Mouse (Mus musculus) embryonic facial prominence, embryonic 10.5 days (tissue): ENCODE measurements around the gene Trim32. TPM values are rescaled to one million over a fixed set of nuclear protein-coding genes. Genes with fewer than 3 reads are reported as not detected.

ENCODE experiments used
- DNase-seq: peaks from one replicate; pipeline ENCODE4 v3.0.0-alpha.2; 2017; ENCODE audit warnings: low spot score
- H3K27ac ChIP-seq: fragments of 300-500 bp; sonication (generic); replicated peaks from 2 replicates; pipeline ENCODE4 v1.5.1; 2016; ENCODE audit warnings: mild to moderate bottlenecking
- H3K27me3 ChIP-seq: fragments of 300-500 bp; sonication (generic); replicated peaks from 2 replicates; pipeline ENCODE4 v1.6.1; 2016; ENCODE audit warnings: low read depth, mild to moderate bottlenecking; ENCODE audit not compliant: poor library complexity, severe bottlenecking
- H3K36me3 ChIP-seq: fragments of 300-500 bp; sonication (generic); replicated peaks from 2 replicates; pipeline ENCODE4 v1.6.1; 2016; ENCODE audit warnings: mild to moderate bottlenecking, moderate library complexity
- H3K4me1 ChIP-seq: fragments of 300-500 bp; sonication (generic); 2 replicates; pipeline ENCODE4 v1.6.1; 2016
- H3K4me3 ChIP-seq: fragments of 300-500 bp; sonication (generic); 2 replicates; pipeline ENCODE4 v1.5.1; 2016; ENCODE audit warnings: mild to moderate bottlenecking, moderate library complexity
- H3K9me3 ChIP-seq: fragments of 300-500 bp; sonication (generic); 2 replicates; pipeline ENCODE4 v1.6.1; 2016; ENCODE audit warnings: mild to moderate bottlenecking
- WGBS: fragments of 180-500 bp; shearing (Covaris S2); methylation state at CpG from one replicate; pipeline ENCODE4 v1.1.7; 2016; 5-methylcytosine and 5-hydroxymethylcytosine counted together
- polyA plus RNA-seq: library from polyadenylated mRNA; unstranded; fragments of >200 nt; fragmentation: Nextera tagmentation; extraction: Ambion mirVana; gene quantifications from 2 replicates; pipeline ENCODE4 v1.2.1, GENCODE M21; 2016

The Trim32 gene
- polyA plus RNA-seq: 71.1 and 71.3 TPM in 2 replicates

DNA sequence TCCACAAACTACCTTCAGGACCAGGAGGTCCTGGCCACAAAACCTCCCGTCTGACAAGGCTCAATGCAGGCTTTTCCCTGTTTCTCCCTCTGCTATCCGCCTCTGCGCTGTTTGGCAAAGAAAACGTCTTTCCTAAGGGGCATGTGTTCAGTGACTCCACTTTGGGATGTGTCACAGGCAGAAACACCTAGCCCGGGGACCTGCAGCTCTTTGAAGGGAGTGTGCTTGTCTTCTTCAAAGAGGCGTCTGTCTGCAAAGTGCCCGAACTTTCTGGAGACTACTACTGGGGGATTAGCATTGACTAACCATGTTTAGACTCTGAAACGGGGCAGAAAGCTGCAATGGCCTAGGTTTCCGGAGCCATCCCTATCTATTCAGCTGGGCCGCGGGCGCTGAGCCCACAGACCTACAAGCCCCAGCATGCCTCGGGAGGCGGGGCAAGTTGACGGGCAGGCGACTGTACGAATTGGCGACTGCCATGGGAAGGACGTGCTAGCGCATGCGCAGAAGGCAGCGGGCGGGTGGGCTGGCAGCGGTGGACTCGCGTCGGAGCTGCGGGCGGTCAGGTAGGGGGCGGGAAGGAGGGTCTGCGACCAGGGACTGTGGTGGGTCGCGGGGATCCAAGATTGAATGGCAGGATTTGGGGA lies at the start of gene Trim32:
TSS of gene Trim32 (plus strand) at position 483 of the 647 bp plus-strand sequence.
- H3K27me3 ChIP-seq: no peaks in the 10 kb centered on the region
- peaks cover 10% of the 10 kb centered on the region for H3K36me3 ChIP-seq
- 3% methylated on average over 33 of the region's 33 CpGs for WGBS
- peak; percentile 98 for DNase-seq
- H3K4me1 ChIP-seq: peaks cover 17% of the 10 kb centered on the region
- peak within 1 kb of the TSS; percentile 92 for H3K27ac ChIP-seq
- peak within 1 kb of the TSS; percentile 81 for H3K4me3 ChIP-seq
- H3K9me3 ChIP-seq: no peaks in the 10 kb centered on the region

DNA sequence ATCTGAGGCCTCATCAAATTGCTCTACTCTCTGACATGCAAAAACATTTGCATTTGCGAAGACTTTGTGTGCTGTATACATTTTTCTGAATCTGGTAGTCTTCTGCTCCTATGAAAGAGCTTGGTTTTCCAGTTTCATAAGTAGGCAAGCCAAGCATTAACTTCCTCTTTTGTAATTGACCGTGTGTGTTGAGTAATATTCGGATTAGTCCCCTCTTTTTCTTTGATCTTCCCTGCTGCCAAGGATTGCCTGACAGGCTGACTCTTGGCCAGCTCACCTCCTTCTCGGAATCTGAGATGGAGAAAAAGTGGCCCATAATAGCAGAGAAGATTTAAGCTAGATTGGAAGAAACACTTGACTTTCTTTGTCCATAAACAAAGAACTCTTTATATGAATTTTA lies 39.3 kb upstream of the Trim32 start:
- Histone ChIP-seq H3K27ac (no peak overlapping the region), H3K9me3 (no peaks in the 10 kb centered on the region), H3K4me3 (no peak overlapping the region), H3K36me3 (no peaks in the 10 kb centered on the region), H3K4me1 (no peaks in the 10 kb centered on the region), H3K27me3 (no peaks in the 10 kb centered on the region)
- no peak for DNase-seq
- 78% methylated on average over 4 of the region's 4 CpGs for WGBS

DNA sequence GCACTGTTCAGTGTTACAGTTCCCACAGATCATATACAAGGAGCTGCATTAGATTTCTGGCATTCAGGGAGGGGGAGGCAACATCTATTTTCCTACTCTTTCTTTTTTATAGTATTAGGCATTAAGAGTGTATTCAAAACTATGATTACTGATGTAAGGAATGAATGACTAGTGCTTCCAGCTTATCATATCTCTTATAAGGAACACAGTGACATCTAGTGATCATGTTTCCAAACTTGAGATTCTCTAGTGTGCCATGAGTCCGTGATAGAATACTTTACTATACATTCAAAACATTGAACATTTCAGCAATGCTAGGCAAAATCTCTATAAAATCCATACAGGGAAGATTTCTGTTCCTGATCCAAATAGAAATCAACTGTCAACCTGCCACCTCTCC lies 24.5 kb upstream of the Trim32 start:
- Histone ChIP-seq H3K4me3 (no peak overlapping the region), H3K4me1 (0 out of 2 replicates have a peak, but pooled peaks cover 6% of the 10 kb centered on the region), H3K36me3 (no peaks in the 10 kb centered on the region), H3K9me3 (no peaks in the 10 kb centered on the region), H3K27me3 (no peaks in the 10 kb centered on the region), H3K27ac (no peak overlapping the region)
- WGBS: 71% methylated on average over 1 of the region's 1 CpGs
- DNase-seq: no peak

DNA sequence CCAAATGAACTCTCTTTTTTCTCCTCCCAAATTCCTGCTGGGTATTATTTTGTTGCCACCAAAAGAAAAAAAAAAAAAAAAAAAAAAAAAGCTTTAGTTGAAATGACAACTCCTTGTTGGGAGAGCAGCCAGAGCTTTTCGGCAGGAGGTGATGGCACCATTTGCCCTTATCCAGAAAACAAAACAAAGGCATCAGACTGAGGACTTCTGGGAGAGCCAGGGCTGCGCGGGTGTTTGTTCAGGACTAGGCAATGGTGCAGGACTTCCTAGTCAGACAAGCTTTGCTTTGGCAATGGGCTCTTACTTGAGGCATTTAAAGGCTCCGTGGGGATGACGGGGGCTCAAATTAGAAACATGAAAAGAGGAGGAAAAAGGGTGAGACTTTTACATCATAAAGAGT lies 17.8 kb upstream of the Trim32 start:
- no peak overlapping the region for H3K27ac ChIP-seq
- 63% methylated on average over 5 of the region's 5 CpGs for WGBS
- H3K4me3 ChIP-seq: no peak overlapping the region
- no peaks in the 10 kb centered on the region for H3K9me3 ChIP-seq
- 0 out of 2 replicates have a peak, but pooled peaks cover 6% of the 10 kb centered on the region for H3K4me1 ChIP-seq
- H3K36me3 ChIP-seq: no peaks in the 10 kb centered on the region
- H3K27me3 ChIP-seq: 0 out of 2 replicates have a peak, but pooled peaks cover 5% of the 10 kb centered on the region
- no peak for DNase-seq

DNA sequence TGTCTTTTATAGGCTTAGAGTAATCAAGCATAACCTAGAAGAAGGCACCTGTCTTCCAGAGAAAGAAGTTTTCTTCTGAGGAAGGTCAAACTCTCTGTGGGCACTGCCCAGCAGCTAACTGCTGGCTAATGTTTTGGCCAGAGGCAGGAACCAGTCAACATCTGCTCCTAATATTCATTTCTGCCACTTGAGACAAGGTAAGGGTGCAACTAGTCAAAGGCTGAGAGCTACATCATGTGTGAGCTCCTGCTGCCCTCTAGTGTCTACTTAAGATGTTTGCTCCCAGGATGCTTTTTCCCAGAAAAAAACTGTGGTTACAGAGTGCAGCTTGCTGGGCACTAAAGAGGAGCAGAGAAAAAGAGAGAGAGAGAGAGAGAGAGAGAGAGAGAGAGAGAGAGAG lies 15.0 kb upstream of the Trim32 start:
- H3K4me3 ChIP-seq: no peak overlapping the region
- DNase-seq: peak; percentile 53
- no peak overlapping the region for H3K27ac ChIP-seq
- no peaks in the 10 kb centered on the region for H3K4me1 ChIP-seq
- H3K9me3 ChIP-seq: no peaks in the 10 kb centered on the region
- H3K27me3 ChIP-seq: 0 out of 2 replicates have a peak, but pooled peaks cover 5% of the 10 kb centered on the region
- no peaks in the 10 kb centered on the region for H3K36me3 ChIP-seq

DNA sequence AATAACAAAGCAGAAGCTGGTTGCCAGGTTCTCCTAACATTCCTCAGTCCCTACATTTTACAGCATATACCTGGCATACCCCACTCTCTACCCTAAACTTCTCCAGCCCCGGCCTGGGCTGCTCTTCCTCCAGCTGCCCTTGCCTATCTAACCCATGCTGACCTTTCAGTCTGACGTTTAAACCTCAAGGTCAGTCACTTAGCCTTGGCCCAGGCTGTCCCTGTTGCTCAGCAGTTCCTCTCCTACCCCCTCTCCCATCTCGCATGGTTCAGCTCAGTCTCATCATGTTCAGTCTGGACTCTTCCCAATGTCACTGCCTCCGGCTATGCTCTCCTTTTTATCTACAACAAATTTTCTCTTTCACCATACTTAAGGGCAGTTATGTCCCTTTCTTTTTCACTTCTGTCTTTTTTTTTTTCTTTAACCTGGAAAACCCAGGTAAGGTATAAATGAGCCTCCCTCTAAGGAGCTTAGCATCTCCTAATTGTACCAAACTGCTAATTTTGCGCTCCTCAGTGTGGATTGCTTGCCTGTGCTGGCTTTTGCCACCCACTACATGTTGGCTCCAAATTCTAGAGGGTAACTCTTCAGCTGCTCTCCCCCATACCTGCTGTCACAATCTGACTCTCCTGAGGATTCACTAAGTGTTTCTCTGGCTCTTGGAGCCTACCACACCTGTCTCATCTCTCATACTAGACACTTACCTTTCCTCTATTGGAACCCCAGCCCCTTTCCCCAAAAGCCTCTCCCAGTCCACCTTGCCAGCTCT lies 10.0 kb upstream of the Trim32 start:
- Histone ChIP-seq H3K4me1 (no peaks in the 10 kb centered on the region), H3K27me3 (0 out of 2 replicates have a peak, but pooled peaks cover 5% of the 10 kb centered on the region), H3K36me3 (no peaks in the 10 kb centered on the region), H3K9me3 (no peaks in the 10 kb centered on the region), H3K4me3 (no peak overlapping the region), H3K27ac (no peak overlapping the region)
- no peak for DNase-seq
- WGBS: 71% methylated on average over 5 of the region's 5 CpGs

DNA sequence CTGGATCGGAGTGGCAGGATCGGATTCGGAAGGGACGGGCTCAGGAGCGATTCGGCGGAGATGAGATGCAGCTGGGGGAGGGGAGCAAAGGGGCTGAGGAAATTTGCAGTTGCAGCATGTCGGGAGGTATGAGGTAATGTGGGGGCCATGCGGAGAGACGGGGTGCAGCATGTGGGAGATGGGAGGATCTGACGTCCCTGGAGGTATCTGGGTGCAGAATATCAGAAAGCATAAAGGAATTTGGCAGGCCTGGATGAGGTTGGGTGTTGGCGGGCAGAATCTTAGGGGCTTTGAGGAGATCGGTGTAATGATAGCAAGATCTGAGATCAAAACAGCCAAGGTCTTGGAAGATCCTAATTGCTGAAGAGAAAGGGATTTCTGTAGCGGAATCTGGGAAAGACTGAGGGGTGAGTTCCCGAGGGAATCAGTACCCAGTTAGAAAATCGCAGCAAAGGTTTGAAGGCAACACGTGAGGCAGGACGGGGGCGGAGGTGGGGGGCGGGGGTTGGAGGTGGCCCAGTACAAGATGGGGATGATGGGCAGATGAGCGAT lies 441 bp downstream of the Trim32 start:
- DNase-seq: peak; percentile 62
- H3K4me3 ChIP-seq: peak overlapping the region; percentile 81
- H3K9me3 ChIP-seq: no peaks in the 10 kb centered on the region
- peaks cover 17% of the 10 kb centered on the region for H3K4me1 ChIP-seq
- peak overlapping the region; percentile 92 for H3K27ac ChIP-seq
- peaks cover 10% of the 10 kb centered on the region for H3K36me3 ChIP-seq
- WGBS: 1% methylated on average over 21 of the region's 21 CpGs
- no peaks in the 10 kb centered on the region for H3K27me3 ChIP-seq

DNA sequence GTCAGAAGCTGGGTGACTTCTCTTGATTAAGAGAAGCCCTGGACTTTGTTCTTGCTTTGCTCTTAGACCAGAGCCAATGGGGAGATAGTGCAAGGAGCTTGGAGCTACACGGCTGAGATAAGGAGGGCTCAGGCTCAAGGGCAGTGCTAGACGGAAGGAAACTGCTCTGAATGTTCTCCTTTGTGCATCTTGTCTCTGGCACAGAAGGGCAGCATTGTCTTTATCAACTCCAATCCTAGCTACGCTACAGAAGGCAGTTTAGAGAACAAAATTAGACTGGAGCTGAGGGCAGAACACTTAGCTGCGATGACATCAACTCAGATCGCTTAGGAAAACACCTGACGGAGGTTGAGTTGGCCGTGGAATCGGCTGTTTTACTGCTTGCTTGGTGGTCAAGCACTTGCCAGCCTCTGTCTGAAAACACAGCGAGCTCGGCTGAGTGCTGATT lies 2.4 kb downstream of the Trim32 start:
- no peak for DNase-seq
- no peak overlapping the region for H3K4me3 ChIP-seq
- no peaks in the 10 kb centered on the region for H3K9me3 ChIP-seq
- H3K36me3 ChIP-seq: peaks cover 13% of the 10 kb centered on the region
- H3K27ac ChIP-seq: no peak overlapping the region
- 83% methylated on average over 10 of the region's 10 CpGs for WGBS
- no peaks in the 10 kb centered on the region for H3K27me3 ChIP-seq
- H3K4me1 ChIP-seq: peaks cover 17% of the 10 kb centered on the region

DNA sequence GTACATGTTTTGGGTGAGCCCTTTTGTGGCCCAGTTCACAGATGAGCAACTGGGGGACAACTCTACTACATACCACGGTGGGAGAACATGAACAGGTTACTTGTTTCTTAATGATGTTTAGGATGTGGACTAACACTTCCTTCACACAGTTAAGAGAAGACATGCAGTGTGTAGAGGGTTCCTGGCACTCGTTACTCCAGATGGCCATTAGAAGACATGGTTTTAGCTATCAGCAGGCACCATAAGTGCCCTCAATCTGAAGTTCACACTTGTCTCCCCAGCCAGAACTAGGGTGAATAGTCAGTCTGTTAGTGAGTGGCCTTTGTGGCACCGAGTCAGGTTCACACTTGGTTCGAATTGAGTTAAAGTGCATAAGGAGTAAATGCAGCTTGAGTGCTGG lies 3.3 kb downstream of the Trim32 start:
- Histone ChIP-seq H3K4me1 (peaks cover 17% of the 10 kb centered on the region), H3K27ac (no peak overlapping the region), H3K36me3 (peaks cover 22% of the 10 kb centered on the region), H3K4me3 (no peak overlapping the region), H3K9me3 (no peaks in the 10 kb centered on the region), H3K27me3 (no peaks in the 10 kb centered on the region)
- no peak for DNase-seq
- WGBS: 91% methylated on average over 4 of the region's 4 CpGs

DNA sequence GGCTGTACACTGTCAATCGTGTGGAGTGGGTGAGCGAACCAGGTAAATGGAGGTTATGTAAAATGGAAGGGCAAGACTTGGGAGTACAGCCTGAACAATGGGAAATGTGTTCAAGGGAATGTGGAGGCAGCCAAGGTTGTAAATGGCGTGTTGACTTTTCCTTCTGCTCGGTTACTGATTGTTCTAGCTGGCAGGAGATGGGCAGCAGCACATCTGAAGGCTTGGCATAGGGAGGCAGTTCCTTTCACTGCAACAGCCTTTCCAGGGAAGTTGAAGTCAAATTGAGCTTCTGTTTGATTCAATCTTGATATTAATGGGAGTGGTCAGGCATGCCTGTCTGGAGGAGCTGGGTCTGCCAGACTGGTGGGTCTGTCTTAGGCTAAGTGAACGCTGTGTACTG lies 5.5 kb downstream of the Trim32 start:
- H3K4me3 ChIP-seq: no peak overlapping the region
- no peaks in the 10 kb centered on the region for H3K27me3 ChIP-seq
- peaks cover 44% of the 10 kb centered on the region for H3K36me3 ChIP-seq
- 87% methylated on average over 5 of the region's 5 CpGs for WGBS
- H3K27ac ChIP-seq: no peak overlapping the region
- H3K9me3 ChIP-seq: no peaks in the 10 kb centered on the region
- no peak for DNase-seq
- peaks cover 11% of the 10 kb centered on the region for H3K4me1 ChIP-seq

DNA sequence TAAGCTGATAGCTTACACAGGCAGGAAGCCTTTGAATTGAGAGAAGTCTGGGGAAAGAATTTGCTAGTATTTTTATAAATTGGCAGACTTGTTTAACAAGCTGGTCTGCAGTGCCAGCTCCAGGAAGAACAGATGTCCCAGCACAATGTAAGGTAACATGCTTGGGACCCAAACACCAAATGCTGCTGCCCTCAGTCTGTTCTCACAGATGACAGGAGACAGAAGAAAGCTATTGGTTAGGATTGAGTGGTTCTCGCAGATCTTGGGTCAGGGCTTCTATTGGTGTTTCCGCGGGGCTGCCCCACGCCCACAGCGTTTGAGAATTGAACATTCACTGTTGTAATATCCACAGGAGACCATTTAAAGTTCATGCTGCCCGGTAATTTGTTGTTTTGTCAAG lies 6.1 kb downstream of the Trim32 start:
- no peaks in the 10 kb centered on the region for H3K27me3 ChIP-seq
- H3K27ac ChIP-seq: no peak overlapping the region
- H3K36me3 ChIP-seq: peaks cover 50% of the 10 kb centered on the region
- no peaks in the 10 kb centered on the region for H3K9me3 ChIP-seq
- H3K4me1 ChIP-seq: peaks cover 6% of the 10 kb centered on the region
- no peak overlapping the region for H3K4me3 ChIP-seq
- WGBS: 93% methylated on average over 6 of the region's 6 CpGs
- no peak for DNase-seq

DNA sequence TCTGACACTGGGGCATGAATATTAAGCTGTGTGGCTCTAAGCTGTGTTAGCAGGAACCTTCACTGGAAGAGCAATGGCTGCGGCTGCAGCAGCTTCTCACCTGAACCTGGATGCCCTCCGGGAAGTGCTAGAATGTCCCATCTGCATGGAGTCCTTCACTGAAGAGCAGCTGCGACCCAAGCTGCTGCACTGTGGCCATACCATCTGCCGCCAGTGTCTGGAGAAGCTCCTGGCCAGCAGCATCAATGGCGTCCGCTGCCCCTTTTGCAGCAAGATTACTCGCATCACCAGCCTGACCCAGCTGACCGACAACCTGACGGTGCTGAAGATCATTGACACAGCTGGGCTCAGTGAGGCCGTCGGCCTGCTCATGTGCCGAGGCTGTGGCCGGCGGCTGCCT lies 8.3 kb downstream of the Trim32 start:
- Histone ChIP-seq H3K9me3 (no peaks in the 10 kb centered on the region), H3K4me3 (no peak overlapping the region), H3K4me1 (no peaks in the 10 kb centered on the region), H3K36me3 (peaks cover 63% of the 10 kb centered on the region), H3K27ac (no peak overlapping the region), H3K27me3 (no peaks in the 10 kb centered on the region)
- no peak for DNase-seq
- 96% methylated on average over 14 of the region's 14 CpGs for WGBS

DNA sequence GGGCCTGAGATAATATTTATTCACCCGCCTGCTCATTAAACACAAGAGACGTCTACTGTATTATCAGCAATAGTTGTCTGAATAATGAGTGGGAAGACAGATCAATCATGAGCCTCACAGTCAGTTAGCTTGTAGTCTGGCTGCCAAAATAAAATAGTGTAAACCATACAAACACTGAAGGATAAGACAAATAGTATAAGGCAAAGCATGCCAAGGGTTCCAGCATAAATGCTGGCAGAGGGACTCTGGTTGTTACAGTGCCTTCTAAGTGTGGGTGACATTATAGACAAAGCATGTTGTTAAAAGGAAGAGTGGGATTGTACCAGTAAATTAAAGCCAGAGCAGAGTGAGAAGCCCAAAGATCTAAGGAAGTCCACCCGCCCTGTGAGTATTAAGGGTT lies 15.3 kb downstream of the Trim32 start:
- Histone ChIP-seq H3K4me1 (no peaks in the 10 kb centered on the region), H3K36me3 (peaks cover 50% of the 10 kb centered on the region), H3K9me3 (no peaks in the 10 kb centered on the region), H3K27me3 (no peaks in the 10 kb centered on the region), H3K4me3 (no peak overlapping the region), H3K27ac (no peak overlapping the region)
- 84% methylated on average over 3 of the region's 3 CpGs for WGBS
- DNase-seq: no peak
